Mouse (Mus musculus): ENCODE measurements around the gene Dhh.

The Dhh gene

DNA sequence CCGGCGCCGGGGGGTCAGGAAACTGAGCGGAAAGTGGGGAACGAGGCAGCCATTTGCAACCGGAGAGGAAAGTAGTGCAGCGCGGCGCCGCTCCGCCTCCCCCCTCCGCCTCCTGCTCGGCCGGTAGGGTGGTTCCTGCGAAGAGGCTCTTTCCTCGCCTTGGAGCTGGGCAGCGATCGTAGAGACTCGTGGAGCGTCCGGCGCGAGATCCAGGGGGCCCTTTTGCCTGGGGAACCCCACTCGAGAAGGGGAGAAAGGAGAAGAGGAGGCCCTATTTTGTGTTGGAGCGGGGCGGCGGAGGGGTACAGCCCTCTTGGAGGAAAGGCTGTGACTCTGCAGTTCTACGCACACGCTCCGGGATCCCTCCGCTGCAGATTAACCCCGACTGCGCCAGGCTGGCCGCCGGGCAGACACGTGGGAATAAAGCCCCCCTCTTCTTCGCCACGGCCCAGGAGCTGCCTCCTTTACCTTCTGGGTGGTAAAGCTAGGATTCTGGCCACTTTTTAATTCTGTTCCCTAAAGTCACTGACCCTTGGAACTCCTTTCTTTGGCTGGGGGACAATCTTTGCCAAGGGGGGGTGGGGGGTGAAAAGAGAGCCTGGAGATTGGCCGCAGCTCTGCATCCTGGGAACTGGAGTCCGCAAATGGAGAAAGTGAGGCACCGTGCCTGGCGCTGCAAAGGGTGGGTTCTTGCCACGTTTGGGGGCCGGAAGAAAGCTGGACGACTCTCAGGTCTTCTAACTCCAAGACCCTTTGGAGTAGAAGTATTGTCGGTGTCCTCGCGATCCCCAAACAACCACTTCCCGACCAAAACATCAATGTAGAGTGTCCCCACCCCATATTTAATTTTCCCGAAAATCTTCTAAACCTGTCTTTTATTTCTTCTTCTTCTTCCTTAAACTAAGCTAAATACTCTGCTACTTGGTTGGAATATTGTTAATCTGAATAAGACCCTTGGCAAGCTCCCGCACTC, 26.1 kb downstream of the Dhh start:
- DNase-seq (ENCODE audit: low read depth): peak; percentile 84

DNA sequence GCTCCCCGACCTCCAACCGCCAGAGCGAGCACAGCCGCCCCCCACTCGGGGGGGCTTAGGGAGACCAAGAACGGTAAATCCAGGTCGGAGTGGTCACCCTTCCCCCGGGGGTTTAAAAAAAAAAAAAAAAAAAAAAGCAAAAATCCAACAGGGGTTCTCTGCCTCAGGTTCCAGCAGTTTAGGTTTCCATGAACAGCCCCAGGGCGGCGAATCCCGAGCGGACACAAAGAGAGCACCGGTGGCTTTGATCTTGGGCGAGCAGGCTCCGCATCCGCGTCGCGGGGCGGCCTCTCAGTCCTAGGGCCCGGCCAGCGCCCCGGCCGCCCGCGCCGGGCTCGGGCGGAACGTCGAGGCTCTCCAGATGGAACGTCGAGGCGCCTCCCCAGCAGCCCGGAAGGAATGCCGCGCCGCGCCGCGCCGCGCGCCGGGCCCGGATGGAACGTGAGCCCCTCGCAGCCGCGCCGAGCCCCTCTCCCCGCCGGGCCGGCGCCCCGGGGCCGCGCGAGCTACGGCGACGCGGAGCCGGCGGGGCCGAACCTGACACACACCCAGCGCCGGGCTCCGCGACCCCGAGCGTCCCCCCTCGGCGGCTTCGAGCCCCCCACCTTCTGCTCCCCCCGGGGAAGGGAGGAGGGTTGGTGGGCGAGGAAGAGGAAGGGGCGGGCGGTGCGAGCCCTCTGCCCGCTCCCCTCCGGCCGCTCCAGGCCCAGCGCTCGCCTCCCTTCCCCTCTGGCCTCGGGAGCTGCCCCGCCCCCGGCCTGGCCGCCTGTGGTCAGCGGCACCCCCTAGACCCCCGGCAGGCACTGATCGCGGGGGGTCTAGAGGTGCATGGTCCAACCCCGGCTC, 27.0 kb downstream of the Dhh start, which contains the start of gene Kmt2d:
Gene Kmt2d (minus strand): TSS at position 135 of the 846 bp plus-strand sequence.
- DNase-seq (ENCODE audit: low read depth): no peak

- no peak for DNase-seq (ENCODE audit: low read depth)
These were observed 27.9 kb downstream of the Dhh start for GRCm38 (mm10) chr15:98870179-98871069.

GRCm38 (mm10) chr15:98869342-98870178, 28.8 kb downstream of the Dhh start:
- DNase-seq (ENCODE audit: low read depth): no peak

DNA sequence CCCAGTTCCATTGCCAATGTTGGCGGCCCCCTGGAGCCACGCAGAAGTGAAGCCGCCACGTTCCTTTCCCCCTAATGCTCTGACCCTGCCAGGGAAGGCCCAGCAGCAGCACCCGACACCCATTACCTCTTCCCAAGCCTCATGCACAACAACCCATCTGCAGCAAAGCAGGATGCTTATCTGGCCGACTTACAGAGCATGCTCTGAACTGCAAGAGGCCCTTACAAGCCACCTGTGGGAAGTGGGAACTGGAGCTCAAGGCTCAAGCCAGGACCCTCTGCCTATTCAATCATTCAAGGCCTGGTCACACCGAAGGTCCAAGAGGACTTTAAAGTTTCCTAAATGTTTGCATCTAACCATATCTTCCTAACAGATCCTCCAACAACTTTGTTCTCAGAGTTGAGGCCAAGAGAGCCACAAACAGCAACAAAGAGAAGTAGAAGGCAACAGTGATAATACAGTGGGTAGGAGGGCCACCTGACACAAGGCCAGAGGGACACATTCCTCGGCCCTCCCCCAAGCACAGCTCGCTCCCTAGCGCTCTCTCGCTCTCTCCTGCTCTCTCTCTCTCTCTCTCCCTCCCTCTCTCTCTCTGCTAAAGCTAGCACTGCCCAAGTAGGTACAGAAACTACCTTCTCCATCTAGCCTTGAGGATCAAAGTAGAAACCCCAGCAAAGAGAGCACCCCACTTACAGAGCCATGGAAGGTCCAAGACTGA, 29.8 kb downstream of the Dhh start:
- DNase-seq (ENCODE audit: low read depth): no peak

- DNase-seq (ENCODE audit: low read depth): peak; percentile 47
These were observed 31.0 kb downstream of the Dhh start for GRCm38 (mm10) chr15:98867321-98867720.

DNA sequence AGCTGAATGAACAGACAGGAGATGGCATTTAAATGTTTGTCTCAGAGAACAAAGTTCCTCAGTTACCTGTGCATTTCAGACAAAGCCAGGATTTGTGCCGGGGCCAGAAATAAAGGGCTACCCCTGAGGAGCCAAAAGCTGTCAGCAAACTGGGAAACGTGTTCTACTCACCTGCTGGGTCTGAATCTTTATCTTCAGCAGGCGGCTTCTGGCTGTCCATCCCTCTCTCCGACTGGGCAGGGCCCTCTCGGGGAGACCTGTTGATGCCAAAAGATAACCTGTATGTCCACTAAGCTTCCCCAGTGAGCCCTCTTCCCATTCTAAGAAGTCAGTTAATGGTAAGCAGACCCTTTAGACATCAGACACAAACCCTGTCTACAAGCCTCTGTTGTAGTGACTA, 31.8 kb downstream of the Dhh start:
- no peak for DNase-seq (ENCODE audit: low read depth)

DNA sequence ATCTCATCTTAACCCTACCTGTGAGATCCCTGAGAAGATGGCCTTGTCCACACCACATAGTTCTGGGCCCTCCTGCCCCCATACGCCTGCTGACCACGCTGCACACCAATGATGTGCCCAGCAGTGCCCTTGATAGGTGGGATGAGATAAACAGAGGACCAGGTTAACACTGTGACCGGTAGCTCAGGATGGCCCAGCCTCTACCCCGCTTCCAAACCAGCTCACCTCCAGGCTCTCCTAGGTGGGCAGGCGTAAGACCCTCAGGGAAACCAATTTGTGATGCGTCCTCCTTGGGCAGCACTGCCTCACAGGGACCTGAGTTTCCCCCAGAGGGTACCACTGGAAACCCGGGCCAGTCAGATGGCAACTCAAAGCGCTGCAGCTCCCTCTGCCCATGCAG, 32.6 kb downstream of the Dhh start:
- no peak for DNase-seq (ENCODE audit: low read depth)

DNA sequence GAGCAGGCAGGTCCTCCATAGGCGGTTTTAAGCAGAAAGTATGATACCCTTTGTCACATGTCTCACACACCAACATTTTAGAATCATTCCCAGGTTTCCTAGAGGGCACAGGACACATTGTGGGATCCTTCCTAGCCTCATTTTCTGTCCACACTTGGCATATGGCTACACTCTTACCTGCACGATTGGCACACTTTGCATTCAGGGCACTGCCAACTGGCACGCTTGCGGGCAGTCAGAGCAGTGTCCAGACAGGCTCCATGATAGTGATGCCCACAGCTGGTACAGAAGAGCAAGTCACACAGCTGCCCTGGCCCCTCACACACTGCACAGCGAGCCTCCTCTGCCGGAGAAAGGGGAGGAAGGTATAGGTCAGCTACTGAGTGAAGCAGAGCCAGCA, 33.4 kb downstream of the Dhh start:
- no peak for DNase-seq (ENCODE audit: low read depth)

DNA sequence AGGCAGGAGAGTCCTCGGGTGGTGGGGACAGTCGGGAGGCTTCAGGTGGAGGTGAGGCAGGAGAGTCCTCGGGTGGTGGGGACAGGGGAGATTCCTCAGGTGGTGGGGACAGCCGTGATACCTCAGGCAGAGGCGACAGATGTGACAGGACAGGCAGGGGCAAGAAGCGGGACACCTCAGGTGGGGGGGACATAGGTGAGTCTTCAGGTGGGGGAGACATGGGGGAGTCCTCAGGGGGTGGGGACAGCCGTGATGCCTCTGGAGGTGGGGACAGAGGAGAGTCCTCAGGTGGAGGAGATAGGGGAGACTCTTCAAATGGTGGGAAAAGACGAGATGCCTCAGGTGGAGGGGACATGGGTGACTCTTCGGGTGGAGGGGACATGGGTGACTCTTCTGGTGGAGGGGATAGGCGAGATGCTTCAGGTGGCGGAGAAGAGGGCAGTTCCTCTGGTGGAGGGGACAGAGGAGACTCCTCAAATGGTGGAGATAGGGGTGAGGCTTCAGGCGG, 34.8 kb downstream of the Dhh start:
- no peak for DNase-seq (ENCODE audit: low read depth)

DNA sequence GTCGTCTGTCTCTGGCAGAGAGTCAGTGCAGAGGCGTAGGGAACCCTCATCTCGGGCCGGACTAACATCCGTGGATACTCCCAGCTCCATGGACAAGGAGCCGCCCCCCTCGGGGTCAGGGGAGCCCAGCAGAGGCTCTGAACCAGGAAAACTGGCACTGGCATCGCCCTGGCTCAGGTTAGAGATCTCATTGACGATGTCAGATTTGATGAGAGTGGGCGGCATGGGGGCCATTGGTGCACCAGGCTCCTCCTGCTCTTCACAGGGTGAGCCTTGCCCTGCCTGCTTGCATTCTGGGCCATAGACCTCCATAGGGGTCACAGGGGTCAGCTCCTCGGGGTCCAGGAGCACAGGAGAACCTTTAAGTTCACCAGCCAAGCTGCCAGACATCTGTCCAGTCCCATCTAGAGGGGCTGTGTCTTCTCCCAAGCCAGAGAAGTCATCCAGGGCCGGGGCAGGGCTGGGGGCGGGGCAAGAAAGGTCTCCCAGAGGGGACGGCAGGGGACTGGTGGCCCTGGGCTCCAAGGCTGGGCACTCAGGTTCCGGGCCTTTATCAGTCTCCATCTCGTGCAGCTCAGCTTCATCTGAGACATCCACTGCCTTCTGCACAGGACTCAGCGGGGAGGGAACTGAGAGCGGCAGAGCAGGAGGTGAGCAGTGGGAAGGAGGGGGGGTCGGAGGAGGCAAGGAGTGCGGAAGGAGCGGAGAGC, 36.5 kb downstream of the Dhh start:
- DNase-seq (ENCODE audit: low read depth): no peak

DNA sequence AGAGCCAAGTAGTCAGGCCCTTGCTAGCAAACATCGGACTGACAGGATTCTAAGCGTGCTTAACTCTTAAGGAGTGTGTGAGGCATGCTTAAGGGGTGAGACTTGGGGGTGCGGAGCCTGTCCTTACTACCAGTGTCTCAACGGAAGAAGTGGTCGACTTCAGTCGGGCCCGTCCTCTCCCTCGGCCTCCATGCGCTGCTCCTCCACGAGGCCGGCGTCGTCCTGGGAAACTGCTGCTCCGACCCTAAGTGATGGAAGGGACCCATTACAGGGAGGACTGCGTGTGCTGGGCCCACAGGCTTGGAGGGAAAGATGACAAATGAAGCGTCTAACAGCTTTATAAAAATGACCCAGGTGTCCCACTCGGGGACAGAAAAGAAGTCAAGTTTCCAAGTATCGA, 37.4 kb downstream of the Dhh start:
- no peak for DNase-seq (ENCODE audit: low read depth)

DNA sequence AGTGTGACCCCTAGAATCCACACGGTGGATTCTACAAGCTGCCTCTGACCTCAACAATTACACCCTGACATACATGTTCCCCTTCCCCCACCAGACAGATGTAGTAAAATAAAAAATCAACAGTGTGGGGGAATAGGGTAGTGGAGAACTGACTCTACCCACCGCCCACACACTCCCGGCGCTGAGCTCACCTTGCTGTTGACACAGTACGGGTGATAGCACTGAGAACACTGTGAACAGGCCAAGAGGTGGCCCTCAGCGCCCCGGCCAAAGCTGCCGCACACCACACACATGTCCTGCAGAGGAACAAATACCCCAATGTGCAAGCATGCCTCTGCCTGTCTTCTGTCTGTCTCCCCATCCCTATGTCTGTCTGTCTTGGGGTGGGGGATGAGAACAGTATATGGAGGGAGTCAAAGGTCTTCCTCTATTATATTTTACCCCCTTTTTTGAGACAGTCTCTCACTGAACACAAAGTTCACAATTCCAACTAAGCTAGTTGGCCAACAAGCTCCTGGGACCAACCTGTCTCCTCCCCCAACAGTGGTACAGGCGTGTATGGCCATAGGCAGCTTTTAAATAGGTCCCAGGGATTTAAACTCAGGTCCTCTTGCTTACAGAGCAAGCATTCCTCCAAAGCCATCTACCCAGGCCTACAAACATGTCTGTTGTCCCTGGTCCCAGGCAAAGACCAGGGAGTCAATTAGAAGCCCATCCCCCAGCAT, 38.9 kb downstream of the Dhh start:
- no peak for DNase-seq (ENCODE audit: low read depth)

- DNase-seq (ENCODE audit: low read depth): no peak
These were observed 44.1 kb downstream of the Dhh start for GRCm38 (mm10) chr15:98854214-98854613.

GRCm38 (mm10) chr15:98853161-98853937, 45.0 kb downstream of the Dhh start:
- DNase-seq (ENCODE audit: low read depth): no peak

GRCm38 (mm10) chr15:98852733-98853132, 45.6 kb downstream of the Dhh start:
- DNase-seq (ENCODE audit: low read depth): no peak

GRCm38 (mm10) chr15:98852071-98852470, 46.3 kb downstream of the Dhh start:
- no peak for DNase-seq (ENCODE audit: low read depth)

Data from c-Kit-positive CD71-negative TER-119-negative erythroid progenitor cells, embryonic 14.5 days (primary cell).